Mouse (Mus musculus): Measurements from ENCODE around the gene Nat9.

DNA sequence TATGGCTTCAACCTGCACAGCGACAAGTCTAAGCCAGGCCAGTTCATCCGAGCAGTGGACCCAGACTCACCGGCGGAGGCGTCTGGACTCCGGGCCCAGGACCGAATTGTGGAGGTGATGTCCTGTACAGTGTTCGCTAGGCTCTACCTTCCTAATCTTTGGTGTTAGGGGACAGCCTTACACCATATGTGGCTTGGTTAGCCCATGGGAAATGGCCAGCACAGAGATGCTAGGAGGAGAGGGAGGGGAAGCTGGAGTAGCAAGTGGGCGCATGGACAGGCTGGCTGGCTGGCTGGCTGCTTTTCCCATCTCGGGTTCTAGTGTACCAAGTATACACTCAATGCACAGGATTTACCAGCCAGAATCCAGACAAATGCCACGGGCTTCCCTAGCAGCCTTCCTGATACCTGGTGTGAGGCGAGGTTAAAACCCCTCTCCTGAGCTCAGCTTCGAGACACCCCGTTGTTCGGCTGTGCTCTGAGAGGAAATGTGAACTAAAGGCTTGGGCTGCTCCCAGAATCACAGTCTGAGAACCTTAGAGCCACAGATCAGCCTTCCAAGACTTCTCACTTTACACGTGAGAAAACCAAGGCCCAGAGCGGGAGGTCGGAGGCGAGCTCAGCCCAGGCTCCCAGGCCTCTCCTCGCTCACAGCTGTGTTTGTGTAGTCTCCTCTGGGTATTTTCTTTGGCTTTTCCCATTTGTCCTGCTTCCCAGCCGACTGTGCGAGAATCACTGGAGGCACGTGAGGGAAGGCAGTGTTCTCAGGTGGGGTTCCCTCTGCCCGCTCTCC lies 11.1 kb downstream of the Nat9 start:
- TF ChIP-seq CTCF (IDR thresholded peaks at IDR 0.05; ENCODE audit: low read depth) (no peak), EP300 (IDR thresholded peaks at IDR 0.05; ENCODE audit: low read depth) (no peak)

All from liver, embryonic 14.5 days (tissue).